Mouse (Mus musculus) cortical plate, adult 2 months (tissue): Measurements from ENCODE around the gene Rsl24d1. TPM values are rescaled to one million over a fixed set of nuclear protein-coding genes. Genes with fewer than 3 reads are reported as not detected.

Source experiments
- H3K27ac ChIP-seq: fragments of 200-500 bp; 2 replicates; pipeline ENCODE4 v1.5.1; 2012; ENCODE audit warnings: low read length, control low read depth, inconsistent platforms; ENCODE audit not compliant: insufficient read depth
- H3K4me1 ChIP-seq: fragments of 200-500 bp; 2 replicates; pipeline ENCODE4 v1.6.1; 2011; ENCODE audit warnings: low read length; ENCODE audit not compliant: control insufficient read depth, insufficient read depth
- H3K4me3 ChIP-seq: fragments of 200-500 bp; 2 replicates; pipeline ENCODE4 v1.5.1; 2011; ENCODE audit warnings: mild to moderate bottlenecking, low read length, control low read depth; ENCODE audit not compliant: insufficient read depth
- CTCF ChIP-seq: fragments of 200-500 bp; IDR thresholded peaks from 2 replicates; pipeline ENCODE4 v1.5.1; 2011; ENCODE audit warnings: mild to moderate bottlenecking, control low read depth, low read length; ENCODE audit not compliant: insufficient read depth; ENCODE audit errors: extremely low read depth
- POLR2A ChIP-seq: fragments of 200-500 bp; IDR thresholded peaks from 2 replicates; pipeline ENCODE4 v1.6.1; 2011; ENCODE audit warnings: mild to moderate bottlenecking, low read length, control low read depth; ENCODE audit not compliant: insufficient read depth; ENCODE audit errors: extremely low read depth
- polyA plus RNA-seq: library from polyadenylated mRNA; depleted of rRNA; stranded (reverse); fragments of >200 nt; gene quantifications from 2 replicates; pipeline ENCODE4 v1.2.3, GENCODE M21; 2012; rRNA removed

The Rsl24d1 gene
- polyA plus RNA-seq, 1 experiment: 61.2 TPM

DNA sequence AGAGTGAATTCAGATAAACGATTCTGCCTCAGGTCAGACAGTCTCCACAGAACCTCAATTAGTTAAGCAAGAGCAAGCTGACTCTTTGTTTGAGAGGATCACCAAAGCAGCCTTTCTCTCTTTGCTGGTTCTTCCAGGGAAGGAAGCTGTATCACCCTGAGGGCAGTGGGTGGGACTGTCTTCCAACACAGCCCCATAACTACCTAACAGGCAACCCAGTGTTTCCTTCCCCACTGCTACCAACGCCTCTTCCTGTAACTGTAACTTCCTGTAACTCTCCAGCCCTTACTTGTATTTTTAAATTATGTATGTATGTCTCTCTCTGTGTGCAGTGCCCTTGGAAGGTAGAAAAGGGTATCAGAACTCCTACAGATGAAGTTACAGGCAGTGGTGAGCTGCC is 14.2 kb downstream of the Rsl24d1 start:
- H3K27ac ChIP-seq: no peak overlapping the region
- H3K4me3 ChIP-seq: no peak overlapping the region
- TF ChIP-seq POLR2A (no peak), CTCF (no peak)
- H3K4me1 ChIP-seq: no peaks in the 10 kb centered on the region

DNA sequence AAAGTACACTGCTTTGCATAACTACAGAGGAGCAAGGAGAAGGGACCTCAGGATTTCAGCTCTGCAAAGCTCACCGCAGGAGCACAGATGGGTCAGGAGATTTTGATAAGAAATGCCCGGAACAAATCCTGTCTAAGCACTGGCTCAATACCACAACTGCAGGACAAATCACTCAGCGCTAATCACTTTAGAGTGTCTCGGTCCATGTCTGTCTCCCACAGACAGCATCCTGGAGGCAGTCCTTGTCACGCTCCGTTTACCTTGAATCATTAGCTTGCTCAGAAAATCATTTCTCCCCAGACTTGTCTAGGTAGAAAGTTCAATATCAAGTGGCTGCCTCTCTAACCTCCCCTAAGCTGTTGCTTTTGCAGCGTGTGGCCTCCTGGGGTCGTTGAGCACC is 16.6 kb downstream of the Rsl24d1 start:
- Histone ChIP-seq H3K4me3 (no peak overlapping the region), H3K4me1 (no peaks in the 10 kb centered on the region), H3K27ac (no peak overlapping the region)
- no peak for TF ChIP-seq POLR2A
- no peak for TF ChIP-seq CTCF

DNA sequence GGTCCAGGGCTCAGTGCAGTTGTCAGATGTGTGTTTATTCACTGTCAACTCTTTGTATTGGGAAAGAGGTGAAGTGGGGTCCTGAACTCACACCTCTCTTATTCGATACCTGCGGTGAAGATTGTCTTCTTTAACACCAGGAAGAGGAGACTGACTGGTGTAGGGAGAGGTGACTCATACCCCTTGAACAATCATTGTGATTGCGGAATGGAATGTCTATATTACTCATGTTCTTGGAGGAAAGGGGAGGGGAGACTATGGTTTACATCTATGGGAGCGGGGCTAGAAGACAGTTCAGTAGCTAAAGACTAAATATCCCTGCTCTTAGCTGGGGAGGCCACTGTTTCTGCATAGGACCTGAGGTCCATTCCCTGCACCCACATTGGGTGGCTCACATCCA is 17.3 kb downstream of the Rsl24d1 start:
- H3K4me1 ChIP-seq: no peaks in the 10 kb centered on the region
- TF ChIP-seq CTCF (no peak), POLR2A (no peak)
- no peak overlapping the region for H3K27ac ChIP-seq
- H3K4me3 ChIP-seq: no peak overlapping the region

DNA sequence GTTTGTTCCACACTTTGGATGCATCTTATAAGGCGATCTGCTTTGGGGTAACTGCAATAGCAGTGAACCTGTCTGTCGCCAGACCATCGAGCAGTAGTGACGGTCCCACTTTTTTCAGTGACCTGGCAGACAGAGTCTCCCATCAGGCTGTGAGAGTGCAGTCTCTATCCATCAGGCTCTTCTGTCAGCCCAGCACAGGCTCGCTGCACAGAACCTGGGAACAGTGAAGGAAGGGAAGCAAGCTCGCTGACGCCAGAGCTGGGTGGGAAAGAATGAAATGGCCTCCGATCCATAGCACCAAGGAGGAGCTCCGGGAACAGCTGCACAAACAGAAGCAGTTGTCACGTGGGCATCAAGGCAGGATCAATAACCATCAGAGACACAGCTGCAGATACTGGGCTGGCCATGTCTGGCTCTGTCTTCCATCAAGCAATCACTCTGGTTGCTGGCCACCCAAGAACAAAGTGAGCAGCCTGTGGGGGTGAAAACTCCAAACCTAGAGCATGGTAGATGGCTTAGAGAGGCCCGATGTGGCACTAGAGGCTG is 24.2 kb downstream of the Rsl24d1 start:
- no peak for TF ChIP-seq CTCF
- no peak for TF ChIP-seq POLR2A
- Histone ChIP-seq H3K4me1 (no peaks in the 10 kb centered on the region), H3K4me3 (no peak overlapping the region), H3K27ac (no peak overlapping the region)

DNA sequence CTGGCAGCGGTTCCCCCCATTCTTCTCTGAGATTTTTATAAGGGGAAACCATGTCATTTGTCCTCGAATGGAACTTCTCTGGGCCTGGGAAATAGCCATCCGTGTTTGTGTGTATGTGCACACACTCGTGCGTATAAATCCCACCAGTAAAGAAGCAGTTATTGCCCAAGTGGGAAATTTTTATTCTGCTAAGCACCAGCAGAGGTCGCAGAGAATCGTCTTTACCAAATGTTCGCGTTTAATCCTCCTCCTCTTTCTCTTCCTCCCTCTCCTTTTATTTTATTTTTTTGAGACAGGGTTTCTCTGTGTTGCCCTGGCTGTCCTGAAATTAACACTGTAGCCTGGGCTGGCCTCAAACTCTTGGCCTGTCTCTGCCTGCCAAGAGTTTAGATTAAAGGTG is 41.1 kb downstream of the Rsl24d1 start:
- Histone ChIP-seq H3K27ac (no peak overlapping the region), H3K4me1 (no peaks in the 10 kb centered on the region), H3K4me3 (no peak overlapping the region)
- peak; percentile 27; the same call in 1 of the 2 replicates for TF ChIP-seq CTCF
- TF ChIP-seq POLR2A: no peak

DNA sequence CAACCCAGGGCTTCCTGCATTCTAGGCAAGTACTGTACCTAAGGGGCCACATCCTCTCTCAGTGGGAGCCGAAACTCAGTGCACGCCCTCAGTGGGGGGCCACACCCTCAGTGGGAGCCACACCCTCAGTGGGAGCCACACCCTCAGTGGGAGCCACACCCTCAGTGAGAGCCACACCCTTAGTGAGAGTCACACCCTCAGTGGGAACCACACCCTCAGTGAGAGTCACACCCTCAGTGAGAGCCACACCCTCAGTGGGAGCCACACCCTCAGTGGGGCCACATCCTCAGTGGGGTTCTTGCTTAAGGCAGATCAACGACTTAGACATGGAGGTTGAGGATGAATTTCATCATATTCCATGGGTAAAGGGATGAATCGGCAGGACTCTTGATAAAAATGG is 44.7 kb downstream of the Rsl24d1 start:
- no peak overlapping the region for H3K27ac ChIP-seq
- TF ChIP-seq CTCF (no peak), POLR2A (no peak)
- no peaks in the 10 kb centered on the region for H3K4me1 ChIP-seq
- no peak overlapping the region for H3K4me3 ChIP-seq

DNA sequence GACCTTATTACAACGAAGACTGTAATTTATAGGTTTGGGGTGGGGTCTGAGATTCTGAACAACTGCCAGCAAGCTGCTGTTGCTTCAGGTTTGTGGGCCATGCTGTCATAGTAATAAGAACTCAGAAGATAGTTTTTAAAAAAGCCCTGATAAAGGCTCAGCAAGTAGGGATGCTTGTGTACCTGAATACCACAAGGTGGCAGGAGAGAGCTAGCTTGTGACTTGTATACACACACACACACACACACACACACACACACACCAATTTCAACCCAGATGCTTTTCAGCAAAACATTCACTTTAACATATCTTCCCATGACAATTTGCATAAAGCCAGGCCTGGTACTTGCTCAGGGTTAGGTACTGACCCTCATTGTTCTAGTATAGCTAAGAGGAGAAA is 46.0 kb downstream of the Rsl24d1 start:
- Histone ChIP-seq H3K4me3 (no peak overlapping the region), H3K4me1 (no peaks in the 10 kb centered on the region), H3K27ac (no peak overlapping the region)
- TF ChIP-seq POLR2A: no peak
- TF ChIP-seq CTCF: peak; percentile 54

DNA sequence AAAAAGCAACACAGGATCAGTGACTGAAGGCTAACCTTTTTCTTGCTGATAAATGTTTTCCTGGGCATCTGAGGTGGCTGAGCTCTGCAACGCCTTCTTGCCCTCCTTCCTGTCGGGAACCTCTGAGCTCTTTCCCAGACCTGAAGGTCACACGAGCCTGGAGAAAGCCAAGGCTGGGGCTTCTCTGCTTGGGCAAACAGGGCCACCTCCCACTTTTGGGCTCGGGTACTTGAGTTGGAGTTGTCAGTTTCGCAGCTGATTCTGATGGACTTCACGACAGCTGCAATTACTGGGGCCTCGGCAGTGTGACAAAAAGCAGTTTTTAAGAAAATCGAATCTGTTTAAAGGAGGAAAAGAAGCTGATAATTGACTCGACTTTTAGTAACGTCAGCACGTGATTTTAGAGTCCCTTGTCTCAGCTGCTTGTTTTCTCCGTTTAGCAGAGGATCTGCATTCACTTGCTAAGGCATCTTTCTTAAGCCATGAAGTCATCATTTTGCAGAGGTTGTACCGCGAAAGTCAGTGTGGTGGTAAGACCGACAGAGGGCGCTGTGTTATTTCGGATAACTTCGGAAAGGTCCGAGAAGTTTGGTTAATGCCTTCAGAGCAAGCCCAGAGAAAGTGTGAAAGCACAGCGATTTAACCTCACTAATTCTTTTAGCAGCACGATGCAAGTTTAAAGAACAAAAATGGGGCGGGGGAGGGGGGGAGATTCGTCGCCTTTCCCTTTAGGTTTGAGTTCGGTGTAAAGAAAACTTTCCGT is 49.5 kb downstream of the Rsl24d1 start:
- Histone ChIP-seq H3K4me3 (no peak overlapping the region), H3K27ac (no peak overlapping the region), H3K4me1 (no peaks in the 10 kb centered on the region)
- peak; percentile 82 for TF ChIP-seq CTCF
- TF ChIP-seq POLR2A: no peak

DNA sequence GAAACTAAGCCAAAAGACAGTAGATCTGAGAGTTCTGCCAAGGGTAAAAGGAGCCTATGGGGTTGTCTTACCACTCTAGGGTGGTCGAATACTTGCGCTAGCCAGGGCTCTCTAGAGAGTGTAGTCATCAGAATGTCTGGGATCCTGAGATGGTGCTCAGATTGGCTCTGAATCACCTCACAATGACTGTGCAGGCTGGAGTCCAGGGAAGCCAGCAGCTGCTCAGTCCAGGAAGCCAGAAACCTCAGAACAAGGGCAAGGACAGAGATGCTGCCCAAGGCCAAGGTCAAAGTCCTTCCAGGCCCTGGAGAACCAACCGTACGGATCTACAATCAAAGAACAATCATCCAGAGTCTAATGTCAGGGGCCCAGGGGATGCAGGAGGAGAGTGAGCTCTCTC is 52.4 kb downstream of the Rsl24d1 start:
- TF ChIP-seq CTCF: no peak
- TF ChIP-seq POLR2A: no peak
- H3K27ac ChIP-seq: no peak overlapping the region
- no peak overlapping the region for H3K4me3 ChIP-seq
- no peaks in the 10 kb centered on the region for H3K4me1 ChIP-seq

Other genes starting within 250 kb of the Rsl24d1 start
- gene Pygo1, start 187.8 kb upstream of the Rsl24d1 start, polyA plus RNA-seq: 7.7 and 8.5 TPM in 2 replicates
- gene Dyx1c1, start 154.6 kb upstream of the Rsl24d1 start, polyA plus RNA-seq: 1.7 and 2.0 TPM in 2 replicates
- not detected in 2 replicates for gene Gm44503, start 154.6 kb upstream of the Rsl24d1 start, polyA plus RNA-seq
- gene Ccpg1os, start 128.0 kb upstream of the Rsl24d1 start, polyA plus RNA-seq: 16.6 and 18.3 TPM in 2 replicates
- gene Ccpg1, start 128.0 kb upstream of the Rsl24d1 start, polyA plus RNA-seq: 70.8 and 81.8 TPM in 2 replicates
- gene Pigb, start 73.0 kb upstream of the Rsl24d1 start, polyA plus RNA-seq: 17.0 and 20.1 TPM in 2 replicates
- 2.8 and 3.0 TPM in 2 replicates for gene Rab27a, start 68.6 kb upstream of the Rsl24d1 start, polyA plus RNA-seq
- 0.27 and 0.40 TPM in 2 replicates for gene Khdc3, start 11.6 kb upstream of the Rsl24d1 start, polyA plus RNA-seq
- not detected in 2 replicates for gene Gm20509, start 11.0 kb upstream of the Rsl24d1 start, polyA plus RNA-seq